Mouse (Mus musculus): ENCODE results near the gene Lrrc56. TPM values are rescaled to one million over a fixed set of nuclear protein-coding genes. Genes with fewer than 3 reads are reported as not detected.

Lrrc56 gene
- polyA plus RNA-seq, 1 experiment from 2014 or later = 10.8 TPM

MicroRNAs within 50 kb of the gene (microRNA counts, 519-probe panel; counts per million panel counts)
- 4,625 counts per million, percentile 87 among the panel's probes with 10 or more counts for microRNA mmu-miR-210

Small RNA genes lying within 50 kb of the gene (microRNA-seq; reads per million reads assigned to microRNA genes)
- 657 reads per million, percentile 70 among the genes with 10 or more reads in this experiment for gene Mir210

Other genes starting within 250 kb of the Lrrc56 start
- gene Ifitm5, start 243.9 kb upstream of the Lrrc56 start, polyA plus RNA-seq (2016; fragmentation: Nextera tagmentation; extraction: Ambion mirVana) = 0.43 and 1.6 TPM in 2 replicates
- 0.97 TPM in 1 of 2 replicates, not detected in the other for gene Gm45717, start 238.2 kb upstream of the Lrrc56 start, polyA plus RNA-seq (2016; fragmentation: Nextera tagmentation; extraction: Ambion mirVana)
- gene Ifitm2, start 238.2 kb upstream of the Lrrc56 start, polyA plus RNA-seq (2016; fragmentation: Nextera tagmentation; extraction: Ambion mirVana) = 326 and 340 TPM in 2 replicates
- 8.8 and 9.1 TPM in 2 replicates for gene Ifitm1, start 226.9 kb upstream of the Lrrc56 start, polyA plus RNA-seq (2016; fragmentation: Nextera tagmentation; extraction: Ambion mirVana)
- 22.5 and 26.0 TPM in 2 replicates for gene Ifitm3, start 183.4 kb upstream of the Lrrc56 start, polyA plus RNA-seq (2016; fragmentation: Nextera tagmentation; extraction: Ambion mirVana)
- gene Ifitm6, start 176.2 kb upstream of the Lrrc56 start, polyA plus RNA-seq (2016; fragmentation: Nextera tagmentation; extraction: Ambion mirVana) = not detected in 2 replicates
- not detected in 2 replicates for gene Gm17387, start 165.0 kb upstream of the Lrrc56 start, polyA plus RNA-seq (2016; fragmentation: Nextera tagmentation; extraction: Ambion mirVana)
- gene B4galnt4, start 133.1 kb upstream of the Lrrc56 start, polyA plus RNA-seq (2016; fragmentation: Nextera tagmentation; extraction: Ambion mirVana) = 46.1 and 46.5 TPM in 2 replicates
- 3.1 and 4.5 TPM in 2 replicates for gene Pkp3, start 115.9 kb upstream of the Lrrc56 start, polyA plus RNA-seq (2016; fragmentation: Nextera tagmentation; extraction: Ambion mirVana)
- gene Sigirr, start 93.6 kb upstream of the Lrrc56 start, polyA plus RNA-seq (2016; fragmentation: Nextera tagmentation; extraction: Ambion mirVana) = 1.7 and 2.6 TPM in 2 replicates
- gene Ano9, start 76.4 kb upstream of the Lrrc56 start, polyA plus RNA-seq (2016; fragmentation: Nextera tagmentation; extraction: Ambion mirVana) = 0.59 and 0.81 TPM in 2 replicates
- 76.0 and 76.5 TPM in 2 replicates for gene Ptdss2, start 71.8 kb upstream of the Lrrc56 start, polyA plus RNA-seq (2016; fragmentation: Nextera tagmentation; extraction: Ambion mirVana)
- gene Rnh1, start 21.3 kb upstream of the Lrrc56 start, polyA plus RNA-seq (2016; fragmentation: Nextera tagmentation; extraction: Ambion mirVana) = 61.0 and 61.9 TPM in 2 replicates
- 95.1 and 103 TPM in 2 replicates for gene Hras, start 152 bp upstream of the Lrrc56 start, polyA plus RNA-seq (2016; fragmentation: Nextera tagmentation; extraction: Ambion mirVana)
- gene Lmntd2, start 19.9 kb downstream of the Lrrc56 start, polyA plus RNA-seq (2016; fragmentation: Nextera tagmentation; extraction: Ambion mirVana) = 3.3 and 3.9 TPM in 2 replicates
- 34.7 and 35.6 TPM in 2 replicates for gene Rassf7, start 21.7 kb downstream of the Lrrc56 start, polyA plus RNA-seq (2016; fragmentation: Nextera tagmentation; extraction: Ambion mirVana)
- 95.5 and 99.3 TPM in 2 replicates for gene Phrf1, start 34.6 kb downstream of the Lrrc56 start, polyA plus RNA-seq (2016; fragmentation: Nextera tagmentation; extraction: Ambion mirVana)
- gene Irf7, start 72.3 kb downstream of the Lrrc56 start, polyA plus RNA-seq (2016; fragmentation: Nextera tagmentation; extraction: Ambion mirVana) = 1.1 and 1.5 TPM in 2 replicates
- gene Cdhr5, start 82.6 kb downstream of the Lrrc56 start, polyA plus RNA-seq (2016; fragmentation: Nextera tagmentation; extraction: Ambion mirVana) = not detected in 2 replicates
- 2.4 and 2.7 TPM in 2 replicates for gene Sct, start 85.0 kb downstream of the Lrrc56 start, polyA plus RNA-seq (2016; fragmentation: Nextera tagmentation; extraction: Ambion mirVana)
- gene Drd4, start 97.8 kb downstream of the Lrrc56 start, polyA plus RNA-seq (2016; fragmentation: Nextera tagmentation; extraction: Ambion mirVana) = 0.81 and 0.86 TPM in 2 replicates
- 96.5 and 96.6 TPM in 2 replicates for gene Deaf1, start 133.5 kb downstream of the Lrrc56 start, polyA plus RNA-seq (2016; fragmentation: Nextera tagmentation; extraction: Ambion mirVana)
- gene Tmem80, start 133.6 kb downstream of the Lrrc56 start, polyA plus RNA-seq (2016; fragmentation: Nextera tagmentation; extraction: Ambion mirVana) = 60.5 and 66.9 TPM in 2 replicates
- gene Eps8l2, start 144.7 kb downstream of the Lrrc56 start, polyA plus RNA-seq (2016; fragmentation: Nextera tagmentation; extraction: Ambion mirVana) = 2.6 and 2.7 TPM in 2 replicates
- gene Taldo1, start 198.0 kb downstream of the Lrrc56 start, polyA plus RNA-seq (2016; fragmentation: Nextera tagmentation; extraction: Ambion mirVana) = 352 and 355 TPM in 2 replicates
- gene Gatd1, start 220.0 kb downstream of the Lrrc56 start, polyA plus RNA-seq (2016; fragmentation: Nextera tagmentation; extraction: Ambion mirVana) = 52.2 and 54.1 TPM in 2 replicates
- 27.9 and 30.9 TPM in 2 replicates for gene Cend1, start 235.3 kb downstream of the Lrrc56 start, polyA plus RNA-seq (2016; fragmentation: Nextera tagmentation; extraction: Ambion mirVana)
- 54.8 and 62.1 TPM in 2 replicates for gene Slc25a22, start 243.7 kb downstream of the Lrrc56 start, polyA plus RNA-seq (2016; fragmentation: Nextera tagmentation; extraction: Ambion mirVana)
- gene Pidd1, start 249.9 kb downstream of the Lrrc56 start, polyA plus RNA-seq (2016; fragmentation: Nextera tagmentation; extraction: Ambion mirVana) = 10.8 and 11.6 TPM in 2 replicates

Data from hindbrain, embryonic 12.5 days (tissue).